Mouse (Mus musculus) limb, embryonic 15.5 days (tissue): ENCODE results near the gene Crk. TPM values are rescaled to one million over a fixed set of nuclear protein-coding genes. Genes with fewer than 3 reads are reported as not detected.

Experiments
- ATAC-seq: fragments of 200-750 bp; cut with Nextera tagmentation; 2 replicates; pipeline ENCODE4 v1.8.0; 2017; ENCODE audit warnings: low read depth, moderate TSS enrichment; ENCODE audit not compliant: insufficient number of reproducible peaks, low FRiP score, low TSS enrichment
- H3K27ac ChIP-seq: fragments of 300-500 bp; sonication (generic); 2 replicates; pipeline ENCODE4 v1.5.1; 2015; ENCODE audit warnings: moderate library complexity, mild to moderate bottlenecking, inconsistent platforms
- H3K27me3 ChIP-seq: fragments of 300-500 bp; sonication (generic); 2 replicates; pipeline ENCODE4 v1.6.1; 2015; ENCODE audit warnings: inconsistent platforms
- H3K36me3 ChIP-seq: fragments of 300-500 bp; sonication (generic); 2 replicates; pipeline ENCODE4 v1.6.1; 2015; ENCODE audit warnings: inconsistent platforms
- H3K4me1 ChIP-seq: fragments of 300-500 bp; sonication (generic); 2 replicates; pipeline ENCODE4 v1.6.1; 2015; ENCODE audit warnings: inconsistent platforms
- H3K4me2 ChIP-seq: fragments of 300-500 bp; sonication (generic); 2 replicates; pipeline ENCODE4 v1.6.1; 2015; ENCODE audit warnings: mild to moderate bottlenecking, inconsistent platforms
- H3K4me3 ChIP-seq: fragments of 300-500 bp; sonication (generic); 2 replicates; pipeline ENCODE4 v1.5.1; 2015; ENCODE audit warnings: mild to moderate bottlenecking, inconsistent platforms
- H3K9ac ChIP-seq: fragments of 300-500 bp; sonication (generic); 2 replicates; pipeline ENCODE4 v1.6.1; 2015; ENCODE audit warnings: inconsistent platforms
- H3K9me3 ChIP-seq: fragments of 300-500 bp; sonication (generic); 2 replicates; pipeline ENCODE4 v1.6.1; 2016; ENCODE audit warnings: inconsistent platforms
- WGBS: fragments of 180-500 bp; shearing (Covaris S2); methylation state at CpG from one replicate; pipeline ENCODE4 v1.1.7; 2015; 5-methylcytosine and 5-hydroxymethylcytosine counted together
- polyA plus RNA-seq: library from polyadenylated mRNA; unstranded; fragments of >200 nt; fragmentation: Nextera tagmentation; extraction: Ambion mirVana; gene quantifications from 2 replicates; pipeline ENCODE4 v1.2.1, GENCODE M21; 2015

Gene Crk
- polyA plus RNA-seq, 1 experiment from 2014 or later = 117 TPM

- H3K4me3 ChIP-seq = peak overlapping the region; percentile 78
- H3K9ac ChIP-seq = peak overlapping the region; percentile 76
- peaks cover 56% of the 10 kb centered on the region for H3K4me1 ChIP-seq
- peak overlapping the region; percentile 89 for H3K27ac ChIP-seq
- H3K9me3 ChIP-seq = no peaks in the 10 kb centered on the region
- H3K27me3 ChIP-seq = peaks cover 12% of the 10 kb centered on the region; the same call in 1 of the 2 replicates
- no peak for ATAC-seq
- peaks cover 39% of the 10 kb centered on the region for H3K36me3 ChIP-seq
- H3K4me2 ChIP-seq = peak overlapping the region; percentile 76
- WGBS = 62% methylated on average over 18 of the region's 20 CpGs
These were observed 22.2 kb upstream of the Crk start for GRCm38 (mm10) chr11:75656621-75657590.

- H3K4me1 ChIP-seq = peaks cover 47% of the 10 kb centered on the region
- no peak for ATAC-seq
- H3K27me3 ChIP-seq = 0 out of 2 replicates have a peak, but pooled peaks cover 5% of the 10 kb centered on the region
- no peak overlapping the region for H3K9ac ChIP-seq
- H3K27ac ChIP-seq = no peak overlapping the region
- peaks cover 48% of the 10 kb centered on the region for H3K36me3 ChIP-seq
- H3K4me3 ChIP-seq = no peak overlapping the region
- H3K9me3 ChIP-seq = no peaks in the 10 kb centered on the region
- H3K4me2 ChIP-seq = no peak overlapping the region
These were observed 21.2 kb upstream of the Crk start for GRCm38 (mm10) chr11:75657841-75658240.

- Histone ChIP-seq H3K36me3 (peaks cover 53% of the 10 kb centered on the region), H3K4me2 (no peak overlapping the region), H3K27me3 (0 out of 2 replicates have a peak, but pooled peaks cover 2% of the 10 kb centered on the region), H3K27ac (no peak overlapping the region), H3K9ac (no peak overlapping the region), H3K9me3 (no peaks in the 10 kb centered on the region), H3K4me1 (peaks cover 43% of the 10 kb centered on the region), H3K4me3 (no peak overlapping the region)
- ATAC-seq = no peak
- WGBS = 87% methylated on average over 13 of the region's 13 CpGs
These were observed 20.7 kb upstream of the Crk start for GRCm38 (mm10) chr11:75658311-75658710.

- H3K27ac ChIP-seq = no peak overlapping the region
- no peaks in the 10 kb centered on the region for H3K9me3 ChIP-seq
- H3K4me3 ChIP-seq = no peak overlapping the region
- H3K4me1 ChIP-seq = peaks cover 35% of the 10 kb centered on the region
- 70% methylated on average over 14 of the region's 14 CpGs for WGBS
- ATAC-seq = no peak
- no peaks in the 10 kb centered on the region for H3K27me3 ChIP-seq
- H3K36me3 ChIP-seq = peaks cover 60% of the 10 kb centered on the region
- H3K9ac ChIP-seq = no peak overlapping the region
- no peak overlapping the region for H3K4me2 ChIP-seq
These were observed 19.9 kb upstream of the Crk start for GRCm38 (mm10) chr11:75658996-75659750.

GRCm38 (mm10) chr11:75660081-75660590 is 18.9 kb upstream of the Crk start:
- H3K9ac ChIP-seq = no peak overlapping the region
- H3K27me3 ChIP-seq = no peaks in the 10 kb centered on the region
- H3K36me3 ChIP-seq = peaks cover 66% of the 10 kb centered on the region
- no peak overlapping the region for H3K4me2 ChIP-seq
- no peak overlapping the region for H3K4me3 ChIP-seq
- ATAC-seq = no peak
- H3K27ac ChIP-seq = no peak overlapping the region
- peaks cover 25% of the 10 kb centered on the region for H3K4me1 ChIP-seq
- 88% methylated on average over 12 of the region's 12 CpGs for WGBS
- no peaks in the 10 kb centered on the region for H3K9me3 ChIP-seq

- no peaks in the 10 kb centered on the region for H3K9me3 ChIP-seq
- H3K9ac ChIP-seq = no peak overlapping the region
- H3K27me3 ChIP-seq = no peaks in the 10 kb centered on the region
- no peak overlapping the region for H3K4me3 ChIP-seq
- ATAC-seq = no peak
- 88% methylated on average over 21 of the region's 21 CpGs for WGBS
- no peak overlapping the region for H3K27ac ChIP-seq
- no peak overlapping the region for H3K4me2 ChIP-seq
- H3K4me1 ChIP-seq = peaks cover 19% of the 10 kb centered on the region
- peaks cover 76% of the 10 kb centered on the region for H3K36me3 ChIP-seq
These were observed 17.9 kb upstream of the Crk start for GRCm38 (mm10) chr11:75660941-75661800.

- ATAC-seq = no peak
- H3K9ac ChIP-seq = no peak overlapping the region
- H3K4me2 ChIP-seq = no peak overlapping the region
- no peaks in the 10 kb centered on the region for H3K9me3 ChIP-seq
- no peak overlapping the region for H3K27ac ChIP-seq
- no peak overlapping the region for H3K4me3 ChIP-seq
- no peaks in the 10 kb centered on the region for H3K27me3 ChIP-seq
- WGBS = 86% methylated on average over 7 of the region's 7 CpGs
- peaks cover 9% of the 10 kb centered on the region; the same call in 1 of the 2 replicates for H3K4me1 ChIP-seq
- H3K36me3 ChIP-seq = peaks cover 86% of the 10 kb centered on the region
These were observed 16.9 kb upstream of the Crk start for GRCm38 (mm10) chr11:75662131-75662530.

- H3K9ac ChIP-seq = no peak overlapping the region
- no peaks in the 10 kb centered on the region for H3K27me3 ChIP-seq
- H3K4me3 ChIP-seq = no peak overlapping the region
- H3K36me3 ChIP-seq = peaks cover 94% of the 10 kb centered on the region
- no peak for ATAC-seq
- H3K9me3 ChIP-seq = no peaks in the 10 kb centered on the region
- H3K4me1 ChIP-seq = no peaks in the 10 kb centered on the region
- H3K4me2 ChIP-seq = no peak overlapping the region
- 90% methylated on average over 6 of the region's 6 CpGs for WGBS
- no peak overlapping the region for H3K27ac ChIP-seq
These were observed 12.8 kb upstream of the Crk start for GRCm38 (mm10) chr11:75666296-75666695.

GRCm38 (mm10) chr11:75668621-75669020 is 10.4 kb upstream of the Crk start:
- no peak for ATAC-seq

GRCm38 (mm10) chr11:75669176-75669852 is 9.7 kb upstream of the Crk start:
- H3K9me3 ChIP-seq = no peaks in the 10 kb centered on the region
- H3K4me1 ChIP-seq = no peaks in the 10 kb centered on the region
- H3K4me3 ChIP-seq = no peak overlapping the region
- H3K27ac ChIP-seq = no peak overlapping the region
- no peaks in the 10 kb centered on the region for H3K27me3 ChIP-seq
- no peak overlapping the region for H3K4me2 ChIP-seq
- ATAC-seq = no peak
- H3K9ac ChIP-seq = no peak overlapping the region
- peaks cover 93% of the 10 kb centered on the region for H3K36me3 ChIP-seq
- WGBS = 88% methylated on average over 11 of the region's 11 CpGs

More at GRCm38 (mm10) chr11:75668621-75669020, 10.4 kb upstream of the Crk start:
- no peak overlapping the region for H3K4me2 ChIP-seq
- H3K4me1 ChIP-seq = no peaks in the 10 kb centered on the region
- H3K36me3 ChIP-seq = peaks cover 94% of the 10 kb centered on the region
- 85% methylated on average over 3 of the region's 3 CpGs for WGBS
- no peaks in the 10 kb centered on the region for H3K9me3 ChIP-seq
- H3K27me3 ChIP-seq = no peaks in the 10 kb centered on the region
- H3K27ac ChIP-seq = no peak overlapping the region
- no peak overlapping the region for H3K4me3 ChIP-seq
- H3K9ac ChIP-seq = no peak overlapping the region

GRCm38 (mm10) chr11:75669853-75670200 is 9.2 kb upstream of the Crk start:
- Histone ChIP-seq H3K4me1 (no peaks in the 10 kb centered on the region), H3K4me2 (no peak overlapping the region), H3K36me3 (peaks cover 90% of the 10 kb centered on the region), H3K27me3 (no peaks in the 10 kb centered on the region), H3K9ac (no peak overlapping the region), H3K27ac (no peak overlapping the region), H3K4me3 (no peak overlapping the region), H3K9me3 (no peaks in the 10 kb centered on the region)
- 90% methylated on average over 12 of the region's 12 CpGs for WGBS
- no peak for ATAC-seq
